9 mouse cellular contexts compared by ENCODE assay signal in genomic region chr2:45859901-45860331, GRCm38 (mm10).
DNase-seq lines count a peak whose midpoint lies in the region; ATAC-seq lines count a peak whose summit lies in the region.
"Had no signal": no experiment of that assay in that cellular context is flagged by ENCODE, and none has a peak within 500 bp of the region (broad histone marks: within the 10 kb centered on the region; RNA-seq: fewer than 3 reads in every experiment).

No protein-coding gene starts in this region.

- no peak for ATAC-seq in activated CD4-positive, CD25-positive, alpha-beta regulatory T cell, adult 4 months

- peak; percentile 8 for DNase-seq in cerebellum, adult 9-11 months
- no peak for DNase-seq in cerebellum, adult 11 months
- DNase-seq in right cerebral cortex, adult 18-20 months: peak; percentile 1
- no peak for DNase-seq in right cerebral cortex, postnatal 4 days
- peak; percentile 59 for DNase-seq in layer of hippocampus, adult 9-11 months
- DNase-seq in testis, postnatal 14 days (ENCODE audit: low spot score): no peak
- DNase-seq in spleen, postnatal 36 days (ENCODE audit: low spot score in 2 of 2): no peak
- DNase-seq: thymus, adult 2 months had no signal

Comparison
In these comparisons a context has a peak if more than half of its experiments do, and no peak if none do; other contexts are left out.
1. DNase-seq: peak in cerebellum, adult 9-11 months (single experiment), right cerebral cortex, adult 18-20 months (single experiment) and layer of hippocampus, adult 9-11 months (single experiment); none in cerebellum, adult 11 months (single experiment), right cerebral cortex, postnatal 4 days (single experiment), testis, postnatal 14 days (single experiment) and spleen, postnatal 36 days (0 of 2).